Mouse (Mus musculus) layer of hippocampus, postnatal 36 days (tissue): ENCODE measurements around the gene Psmg1. TPM values are rescaled to one million over a fixed set of nuclear protein-coding genes. Genes with fewer than 3 reads are reported as not detected.
"Not testable (repeated sequence)": the region's sequence is repeated elsewhere in the genome, so short reads cannot be mapped to it uniquely, and the experiment has no call there.

Source experiments
- DNase-seq, 2 experiments: peaks; one replicate each; pipeline ENCODE4 v3.0.0; 2022
- total RNA-seq, 2 experiments: library from RNA; stranded (reverse); gene quantifications; 2 replicates each; pipeline ENCODE4 v1.2.3; 2021

Psmg1 gene
- total RNA-seq, result 10 to 100 TPM; 16.6 to 16.7 TPM

- peak; percentile 96 for DNase-seq
Measured at GRCm38 (mm10) chr16:95990462-95991121, at the start of gene Psmg1. Gene Psmg1 (minus strand): TSS chr16:95990960.

- DNase-seq, result no peak
Measured at GRCm38 (mm10) chr16:96039538-96039937, 48.8 kb upstream of the Psmg1 start.

GRCm38 (mm10) chr16:96034473-96034872 lies 43.7 kb upstream of the Psmg1 start:
- no peak for DNase-seq

GRCm38 (mm10) chr16:96032368-96033043 lies 41.7 kb upstream of the Psmg1 start:
- DNase-seq, result no peak

- no peak for DNase-seq
Measured at GRCm38 (mm10) chr16:96030476-96031102, 39.8 kb upstream of the Psmg1 start.

GRCm38 (mm10) chr16:96026256-96026655 lies 35.5 kb upstream of the Psmg1 start:
- DNase-seq, result no peak

- DNase-seq, result no peak
Measured at GRCm38 (mm10) chr16:96025244-96025643, 34.5 kb upstream of the Psmg1 start.

- no peak for DNase-seq
Measured at GRCm38 (mm10) chr16:96021045-96021444, 30.3 kb upstream of the Psmg1 start.

- DNase-seq, result not testable (repeated sequence)
Measured at GRCm38 (mm10) chr16:96009124-96009523, 18.4 kb upstream of the Psmg1 start.

- not testable (repeated sequence) for DNase-seq
Measured at GRCm38 (mm10) chr16:96004278-96004677, 13.5 kb upstream of the Psmg1 start.

GRCm38 (mm10) chr16:95999291-95999690 lies 8.5 kb upstream of the Psmg1 start:
- no peak for DNase-seq

GRCm38 (mm10) chr16:95996156-95996555 lies 5.4 kb upstream of the Psmg1 start:
- DNase-seq, result no peak

GRCm38 (mm10) chr16:95994576-95994975 lies 3.8 kb upstream of the Psmg1 start:
- peak; percentile 27 to 30 for DNase-seq

- no peak for DNase-seq
Measured at GRCm38 (mm10) chr16:95992596-95992995, 1.8 kb upstream of the Psmg1 start.

- DNase-seq, result no peak
Measured at GRCm38 (mm10) chr16:95991122-95991900, 551 bp upstream of the Psmg1 start.

- no peak for DNase-seq
Measured at GRCm38 (mm10) chr16:95984911-95985310, 5.8 kb downstream of the Psmg1 start.

GRCm38 (mm10) chr16:95983601-95984000 lies 7.2 kb downstream of the Psmg1 start:
- DNase-seq, result no peak

- no peak for DNase-seq
Measured at GRCm38 (mm10) chr16:95970841-95971240, 19.9 kb downstream of the Psmg1 start.

GRCm38 (mm10) chr16:95967455-95967854 lies 23.3 kb downstream of the Psmg1 start:
- no peak for DNase-seq

GRCm38 (mm10) chr16:95964427-95965023 lies 26.2 kb downstream of the Psmg1 start:
- no peak for DNase-seq

- DNase-seq, result not testable (repeated sequence)
Measured at GRCm38 (mm10) chr16:95961484-95961883, 29.3 kb downstream of the Psmg1 start.

- DNase-seq, result not testable (repeated sequence)
Measured at GRCm38 (mm10) chr16:95960689-95961088, 30.1 kb downstream of the Psmg1 start.
